Mouse (Mus musculus): ENCODE data around the gene Avpr1b.

DNA sequence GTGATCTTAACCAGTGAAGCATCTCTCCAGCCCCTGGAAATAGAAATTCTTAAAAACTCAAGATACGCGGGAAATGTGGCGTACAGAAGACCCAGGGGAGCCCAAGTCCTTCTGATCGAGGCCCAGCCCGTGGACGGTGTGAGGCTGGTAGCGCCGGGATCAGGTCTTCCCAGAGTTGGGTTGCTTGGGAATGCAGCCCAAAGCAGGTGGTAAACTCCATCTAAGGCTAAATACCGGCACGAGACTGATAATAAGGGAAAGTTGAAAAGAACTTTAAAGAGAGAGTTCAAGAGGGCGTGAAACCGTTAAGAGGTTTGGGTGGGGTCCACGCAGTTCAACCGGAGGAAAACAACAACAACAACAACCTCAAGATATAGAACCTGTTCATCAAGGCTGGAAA is 25.3 kb upstream of the Avpr1b start:
- no peak for TF ChIP-seq CTCF (IDR thresholded peaks at IDR 0.05; ENCODE audit: control insufficient read depth, insufficient read depth, insufficient replicate concordance, low read depth, low read length)
- no peak for TF ChIP-seq POLR2A (IDR thresholded peaks at IDR 0.05; ENCODE audit: control insufficient read depth, low read depth, low read length)

Data from testis, adult 2 months (tissue).